Mouse (Mus musculus) cerebellum, adult 11 months (tissue): Measurements from ENCODE around the gene Sspo.
"Not testable (repeated sequence)": the region's sequence is repeated elsewhere in the genome, so short reads cannot be mapped to it uniquely, and the experiment has no call there.

Experiments
- DNase-seq: peaks from one replicate; pipeline ENCODE4 v3.0.0; 2022

Gene Sspo

DNA sequence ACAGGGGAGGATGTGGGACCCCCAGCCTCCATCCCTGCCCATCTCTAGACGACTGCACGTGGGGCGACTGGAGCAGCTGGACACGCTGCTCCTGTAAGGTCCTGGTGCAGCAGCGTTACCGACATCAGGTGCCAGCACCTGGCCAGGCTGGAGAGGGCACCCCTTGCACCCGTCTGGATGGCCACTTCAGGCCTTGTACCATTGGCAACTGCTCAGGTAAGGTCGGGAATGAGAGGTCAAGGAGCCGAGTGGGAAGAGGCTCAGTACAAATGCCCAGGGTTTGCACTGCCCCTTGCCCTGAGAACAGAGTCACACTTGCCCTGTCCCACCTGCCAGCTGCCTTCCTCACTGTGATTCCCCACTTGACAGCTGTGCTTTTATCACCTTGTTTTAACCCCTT lies 43.3 kb downstream of the Sspo start:
- DNase-seq = no peak

DNA sequence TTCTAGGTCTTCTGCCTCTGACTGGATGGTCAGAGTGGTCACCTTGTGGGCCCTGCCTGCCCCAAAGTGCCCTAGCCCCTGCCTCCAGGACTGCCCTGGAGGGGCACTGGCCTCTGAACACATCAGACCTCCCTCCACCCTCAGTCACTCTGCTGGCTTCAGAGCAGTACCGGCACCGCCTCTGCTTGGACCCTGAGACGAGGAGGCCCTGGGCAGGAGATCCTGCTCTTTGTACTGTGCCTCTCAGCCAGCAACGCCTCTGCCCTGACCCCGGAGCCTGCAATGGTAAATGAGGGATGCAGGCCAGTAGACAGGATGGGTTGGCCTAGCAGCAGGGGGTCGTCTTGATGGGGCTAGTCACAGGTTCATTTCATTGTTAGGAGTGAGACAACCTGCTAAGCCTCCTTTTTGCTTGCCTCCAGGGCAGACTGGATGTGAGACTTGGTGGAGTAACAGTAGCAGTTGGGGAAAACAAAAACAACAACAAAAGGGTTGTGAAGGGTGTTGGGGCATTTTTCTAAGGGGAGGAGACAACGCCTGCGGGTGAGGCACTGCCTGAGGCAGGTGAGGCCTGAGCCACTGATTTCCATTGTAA lies 45.2 kb downstream of the Sspo start:
- no peak for DNase-seq

DNA sequence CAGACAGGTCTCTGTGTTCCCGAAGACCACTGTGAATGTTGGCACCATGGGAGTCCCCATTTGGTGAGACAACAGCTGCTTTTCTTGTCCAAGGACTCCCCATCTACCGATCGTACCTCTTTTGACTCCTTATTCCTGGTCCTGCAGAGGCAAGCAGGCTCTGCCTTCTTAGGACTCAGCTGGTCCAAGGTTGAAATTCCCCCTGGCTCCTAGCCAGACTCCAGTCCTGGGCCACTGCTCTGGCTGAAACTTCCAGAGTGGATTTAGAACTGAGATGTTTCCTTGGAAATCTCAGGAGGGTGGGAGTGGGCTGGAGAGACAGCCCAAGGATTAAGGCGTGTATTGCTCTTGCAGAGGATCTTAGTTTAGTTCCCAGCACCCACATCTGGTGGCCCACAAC lies 49.5 kb downstream of the Sspo start:
- DNase-seq = no peak

DNA sequence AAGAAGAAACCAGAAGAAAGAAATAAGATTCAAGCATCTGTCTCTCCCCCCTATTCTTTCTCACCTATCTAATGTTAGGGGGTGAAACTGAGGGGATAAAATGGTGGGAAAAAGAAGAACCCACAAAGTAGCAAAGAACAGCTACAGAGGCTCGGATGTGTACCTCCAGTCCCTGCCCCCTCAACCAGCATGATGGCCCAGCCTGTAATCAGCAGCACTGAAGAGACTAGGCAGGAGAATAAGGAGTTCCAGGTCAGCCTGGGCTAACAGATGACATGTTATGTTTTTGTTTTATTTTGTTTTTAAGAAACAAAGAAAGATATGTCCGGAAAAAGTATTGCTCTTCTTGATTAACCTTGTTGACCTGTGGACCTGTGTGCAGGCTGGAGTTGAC lies 55.8 kb downstream of the Sspo start:
- DNase-seq = no peak

DNA sequence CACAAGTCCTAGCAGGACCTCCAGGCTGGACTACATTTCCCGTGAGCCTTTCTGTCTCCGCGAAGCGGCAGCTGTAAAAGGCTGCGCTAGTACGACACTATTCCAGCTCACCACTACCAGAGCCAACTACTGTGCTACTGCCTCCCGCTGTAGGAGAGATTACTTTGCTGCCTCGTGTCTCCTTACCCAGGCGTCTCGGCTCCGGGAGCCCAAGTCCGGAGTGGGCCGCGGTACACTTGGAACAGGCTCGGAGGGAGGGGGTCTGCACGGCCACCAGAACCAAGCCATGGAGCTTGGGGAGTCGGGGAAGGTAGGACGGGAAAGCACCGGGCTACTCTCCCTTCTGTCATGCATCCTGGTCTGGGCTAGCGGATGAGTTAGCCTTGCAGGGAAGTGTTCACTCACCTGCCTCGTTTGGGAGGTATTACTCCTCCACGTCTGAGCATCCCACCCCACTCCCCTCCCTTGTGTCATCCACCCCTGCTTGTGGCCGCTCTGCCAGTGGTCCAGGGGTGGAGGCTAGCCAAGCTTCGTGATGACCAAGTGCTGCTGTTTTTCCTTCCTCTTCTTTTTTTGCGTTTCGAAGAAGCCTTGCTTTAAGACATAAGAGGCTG lies 56.3 kb downstream of the Sspo start:
- DNase-seq = peak; percentile 68

DNA sequence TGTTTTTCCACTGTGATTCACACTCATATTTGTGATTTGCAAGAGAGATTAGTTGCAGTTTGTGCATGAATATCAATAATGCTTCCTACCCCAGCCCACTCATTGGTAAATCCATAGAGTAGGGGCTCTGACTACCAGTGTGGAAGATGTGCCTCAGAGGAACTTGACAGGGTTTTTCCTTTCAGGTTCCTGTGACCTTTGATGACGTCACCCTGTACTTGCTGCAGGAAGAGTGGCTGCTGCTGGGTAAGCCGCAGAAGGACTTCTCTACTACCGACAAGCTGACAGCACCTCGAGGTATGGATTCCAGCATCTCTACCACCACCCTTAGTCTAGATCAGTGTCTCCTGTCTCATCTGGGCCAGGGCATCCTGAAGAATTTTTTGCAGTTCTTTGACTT lies 60.1 kb downstream of the Sspo start:
- no peak for DNase-seq

DNA sequence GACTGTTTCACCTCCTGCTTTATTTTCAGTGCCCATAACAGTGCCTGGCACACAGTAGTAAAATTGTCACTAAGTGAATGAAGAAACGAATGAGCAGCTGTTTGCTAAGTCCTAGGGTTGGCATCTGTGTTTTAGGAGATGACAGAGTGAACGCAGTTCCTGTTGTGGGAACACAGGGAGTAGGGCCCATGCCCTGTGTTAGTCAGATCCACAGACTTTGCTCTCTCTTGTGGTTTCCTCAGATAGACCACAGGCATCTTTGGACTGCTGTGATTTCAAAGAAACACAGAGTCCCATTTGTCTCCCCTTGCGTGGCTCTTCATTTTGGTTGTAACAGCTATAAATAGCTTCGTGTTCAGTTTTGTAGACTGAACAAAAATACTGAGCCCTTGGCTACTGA lies 62.4 kb downstream of the Sspo start:
- no peak for DNase-seq

DNA sequence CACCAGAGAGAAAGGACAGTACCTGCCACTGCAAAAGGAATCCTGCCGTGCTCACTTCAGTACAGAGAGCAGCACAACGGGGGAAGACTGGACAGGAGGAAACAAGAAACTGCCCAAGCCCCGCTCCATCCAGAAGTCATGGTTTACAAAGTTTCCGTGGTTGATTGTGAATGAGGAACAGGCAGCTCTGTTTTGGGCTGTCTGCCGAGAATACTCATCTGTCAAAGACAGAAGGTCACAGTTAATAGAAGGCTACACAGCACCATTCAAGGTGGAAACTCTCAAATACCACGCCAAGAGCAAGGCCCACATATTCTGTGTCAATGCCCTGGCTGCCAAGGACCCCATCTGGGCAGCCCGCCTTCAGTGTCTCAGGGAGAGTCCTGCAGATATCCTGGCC lies 63.8 kb downstream of the Sspo start:
- DNase-seq = no peak

DNA sequence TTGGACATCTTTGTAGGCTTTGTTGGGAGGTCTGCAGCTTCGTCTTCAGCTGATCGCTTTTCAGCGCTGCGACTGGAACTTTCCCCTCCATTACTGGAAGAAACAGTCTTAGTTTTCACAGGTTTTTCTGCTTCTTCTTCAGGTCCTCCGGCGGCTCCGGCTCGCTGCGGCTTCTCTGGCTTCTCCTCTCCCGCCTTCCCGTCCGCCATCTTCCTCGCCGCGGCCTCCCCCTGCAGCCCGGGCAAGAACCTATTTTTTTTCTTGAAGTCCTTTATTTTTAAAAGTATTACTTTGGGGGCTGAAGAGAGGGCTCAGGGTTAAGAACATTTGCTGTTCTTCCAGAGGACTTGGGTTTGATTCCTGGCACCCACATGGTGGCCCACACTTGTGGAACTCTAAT lies 76.9 kb downstream of the Sspo start:
- DNase-seq = not testable (repeated sequence)

DNA sequence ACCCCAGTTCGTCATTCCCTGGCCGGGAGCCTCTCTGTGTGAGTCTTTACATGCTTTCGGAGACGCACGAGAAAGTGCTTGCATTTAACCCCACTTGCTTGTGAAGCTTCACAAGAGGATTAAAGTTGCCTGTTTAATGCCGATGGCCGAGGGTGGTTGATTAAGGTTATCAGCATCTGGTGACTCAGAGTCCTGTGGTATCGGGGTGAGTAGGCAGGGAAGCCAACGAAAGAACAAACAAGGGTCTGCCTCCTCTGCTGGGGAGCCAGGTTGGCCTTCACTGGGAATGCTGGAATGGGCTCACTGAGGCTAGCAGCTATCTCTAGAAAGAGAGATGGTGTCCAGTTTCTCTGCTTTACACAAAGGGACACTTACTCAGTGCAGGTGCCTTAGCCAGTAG lies 79.9 kb downstream of the Sspo start:
- no peak for DNase-seq

DNA sequence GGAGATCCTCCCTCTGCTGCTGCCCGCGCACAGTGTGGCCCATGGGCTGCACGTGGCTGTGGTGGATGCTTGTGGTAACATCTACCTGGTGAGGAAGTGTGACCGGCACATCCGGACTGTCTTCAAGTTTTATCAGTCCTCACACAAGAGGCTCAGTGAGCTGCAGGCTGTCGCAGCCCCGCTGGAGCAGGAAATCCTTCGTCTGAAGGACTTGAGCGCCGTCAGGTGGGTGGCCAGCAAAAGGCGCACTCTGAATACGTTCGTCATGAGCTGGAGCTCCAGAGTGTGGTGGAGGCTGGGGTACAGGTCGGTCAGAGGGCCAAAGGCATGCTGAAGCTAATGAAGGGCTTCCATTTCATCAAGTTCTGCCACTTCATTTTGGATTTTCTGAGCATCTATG lies 81.2 kb downstream of the Sspo start:
- no peak for DNase-seq

DNA sequence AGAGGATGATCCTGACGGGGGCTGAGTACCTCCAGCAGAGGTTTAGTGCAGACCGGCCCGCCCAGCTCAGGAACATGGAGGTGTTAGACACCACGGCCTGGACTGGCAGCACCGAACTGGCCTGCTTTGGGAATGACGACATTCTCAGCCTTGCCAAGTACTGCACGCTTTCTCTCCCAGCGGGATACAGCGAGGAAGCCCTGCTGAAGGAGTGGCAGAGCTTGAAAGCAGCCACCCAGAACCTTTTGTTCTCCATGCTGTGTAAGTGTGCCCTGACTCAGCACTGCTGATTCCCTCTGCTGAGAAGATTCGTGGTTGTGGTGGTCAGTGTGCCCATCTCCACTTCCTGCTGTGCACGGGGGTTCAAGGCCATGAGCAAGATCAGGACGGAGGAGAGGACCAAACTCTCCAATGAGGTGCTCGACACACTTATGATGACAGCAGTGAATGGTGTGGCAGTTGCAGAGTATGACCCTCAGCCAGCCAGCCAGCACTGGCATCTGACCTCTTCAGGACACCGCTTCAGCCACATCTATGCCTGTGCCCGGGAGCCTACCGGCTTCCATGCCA lies 81.9 kb downstream of the Sspo start:
- no peak for DNase-seq

DNA sequence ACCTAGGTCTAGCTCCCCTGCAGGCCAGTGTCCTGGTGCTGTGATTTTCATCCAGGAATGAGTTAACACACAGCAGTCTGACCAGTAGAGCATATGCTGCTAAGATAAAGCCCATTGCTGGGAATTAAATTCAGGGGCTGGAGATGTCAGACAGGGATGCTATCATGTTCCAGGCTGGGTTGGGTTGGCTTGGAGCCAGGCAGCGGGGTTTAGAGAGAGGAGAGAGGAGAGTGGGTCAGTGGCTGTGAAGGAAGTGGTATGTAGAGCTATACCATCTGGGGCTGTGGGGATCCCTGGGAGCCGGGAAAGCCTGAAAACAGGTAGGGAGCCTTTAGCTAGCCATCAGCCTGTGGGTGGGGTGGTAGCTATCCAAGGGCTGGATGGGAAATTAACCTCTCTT lies 82.8 kb downstream of the Sspo start:
- DNase-seq = no peak

DNA sequence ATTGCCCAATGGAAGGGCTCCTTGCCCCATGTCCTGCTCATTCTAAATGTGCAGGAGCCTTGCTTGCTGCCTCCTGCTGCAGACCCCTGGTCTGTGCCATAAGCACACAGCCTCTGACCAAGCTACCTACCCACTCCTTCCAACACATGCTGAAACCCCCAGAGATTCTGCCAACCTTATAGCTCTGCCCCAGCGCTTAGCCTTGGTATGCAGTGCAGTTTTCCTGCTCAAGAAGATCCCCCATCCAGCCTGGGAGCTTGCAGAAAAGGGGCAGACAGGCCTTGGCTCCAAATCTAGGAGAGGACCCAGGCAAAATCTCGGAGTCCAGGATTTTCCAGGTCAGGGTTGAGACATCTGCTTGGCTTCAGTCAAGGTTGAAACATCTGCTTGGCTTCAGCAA lies 85.4 kb downstream of the Sspo start:
- DNase-seq = no peak

DNA sequence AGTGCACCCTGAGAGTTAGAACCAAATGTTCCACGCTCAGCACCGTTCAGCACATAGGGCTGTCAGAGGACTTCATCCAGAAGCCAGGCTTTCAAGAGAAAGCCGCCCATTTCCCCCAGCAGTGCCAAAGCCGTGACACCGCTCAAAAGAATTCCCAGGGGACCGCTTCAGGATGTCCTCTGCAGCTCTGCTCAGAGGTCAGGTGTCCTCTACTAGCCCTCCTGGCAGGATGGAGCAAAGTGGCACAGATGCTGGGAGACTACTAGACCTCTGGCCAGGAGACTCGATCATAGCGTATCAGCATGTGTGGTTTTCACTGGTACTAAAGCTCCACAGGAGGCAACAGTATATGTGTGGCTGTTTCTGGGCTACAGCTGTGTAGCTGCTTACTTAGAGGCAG lies 86.9 kb downstream of the Sspo start:
- no peak for DNase-seq

DNA sequence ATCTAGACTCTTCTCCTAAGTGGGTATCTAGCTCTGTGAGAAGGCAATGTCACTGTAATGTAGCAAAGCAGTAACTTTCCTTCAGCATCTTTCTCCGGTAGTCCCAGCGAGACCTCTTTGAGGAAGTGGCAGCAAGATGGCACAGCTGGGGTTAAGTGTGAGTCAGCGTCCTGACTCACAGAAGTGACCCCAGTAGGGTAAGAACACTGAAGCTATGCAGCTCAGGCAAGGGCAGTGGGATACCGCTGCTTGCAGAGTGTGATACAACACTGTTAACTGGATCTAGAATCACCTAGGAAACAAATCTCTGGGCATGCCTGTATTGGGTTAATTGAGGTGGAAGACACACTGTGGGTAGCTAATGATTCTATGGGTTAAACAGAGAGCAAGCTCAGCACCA lies 88.1 kb downstream of the Sspo start:
- no peak for DNase-seq

DNA sequence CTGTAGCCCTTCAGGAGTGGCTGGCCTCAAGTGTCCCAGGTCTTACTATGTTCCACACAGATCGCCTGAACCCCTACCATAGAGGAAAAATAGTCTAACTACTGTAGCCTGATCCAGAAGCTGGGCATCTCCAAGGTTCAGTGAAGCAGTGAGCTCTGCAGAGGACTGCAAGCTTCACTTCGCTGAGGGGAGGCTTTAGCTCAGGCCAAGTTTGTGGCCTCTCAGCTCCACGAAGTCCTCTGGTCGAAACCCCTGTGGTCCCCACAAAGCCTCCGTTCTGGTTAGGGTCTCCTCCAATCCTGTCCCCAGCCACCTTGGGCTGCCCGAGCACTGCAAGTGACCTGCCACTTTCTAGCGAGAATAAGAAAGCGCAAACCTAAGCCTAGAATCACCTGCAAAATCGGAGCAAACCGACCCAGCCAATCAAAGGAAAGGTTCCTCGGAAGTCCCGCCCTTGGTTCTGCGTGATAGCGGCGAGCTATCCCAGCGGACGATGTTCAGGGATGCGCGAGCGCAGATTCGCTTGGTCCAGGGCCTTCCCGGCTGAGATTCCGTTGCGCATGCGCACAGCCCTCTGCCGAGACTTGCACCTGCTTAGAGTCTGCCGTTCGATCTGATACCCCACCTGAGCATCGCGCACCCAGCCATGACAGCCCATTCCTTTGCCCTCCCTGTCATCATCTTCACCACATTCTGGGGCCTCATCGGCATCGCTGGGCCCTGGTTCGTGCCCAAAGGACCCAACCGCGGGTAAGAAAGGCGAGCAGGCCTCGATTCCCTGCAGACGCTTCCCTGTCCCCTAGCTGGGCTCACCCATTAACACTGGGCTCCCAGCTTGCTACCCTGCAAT lies 89.3 kb downstream of the Sspo start, which contains the start of gene Atp6v0e2:
Gene Atp6v0e2 (plus strand): TSS at position 511 of the 850 bp plus-strand sequence.
- peak; percentile 94 for DNase-seq

DNA sequence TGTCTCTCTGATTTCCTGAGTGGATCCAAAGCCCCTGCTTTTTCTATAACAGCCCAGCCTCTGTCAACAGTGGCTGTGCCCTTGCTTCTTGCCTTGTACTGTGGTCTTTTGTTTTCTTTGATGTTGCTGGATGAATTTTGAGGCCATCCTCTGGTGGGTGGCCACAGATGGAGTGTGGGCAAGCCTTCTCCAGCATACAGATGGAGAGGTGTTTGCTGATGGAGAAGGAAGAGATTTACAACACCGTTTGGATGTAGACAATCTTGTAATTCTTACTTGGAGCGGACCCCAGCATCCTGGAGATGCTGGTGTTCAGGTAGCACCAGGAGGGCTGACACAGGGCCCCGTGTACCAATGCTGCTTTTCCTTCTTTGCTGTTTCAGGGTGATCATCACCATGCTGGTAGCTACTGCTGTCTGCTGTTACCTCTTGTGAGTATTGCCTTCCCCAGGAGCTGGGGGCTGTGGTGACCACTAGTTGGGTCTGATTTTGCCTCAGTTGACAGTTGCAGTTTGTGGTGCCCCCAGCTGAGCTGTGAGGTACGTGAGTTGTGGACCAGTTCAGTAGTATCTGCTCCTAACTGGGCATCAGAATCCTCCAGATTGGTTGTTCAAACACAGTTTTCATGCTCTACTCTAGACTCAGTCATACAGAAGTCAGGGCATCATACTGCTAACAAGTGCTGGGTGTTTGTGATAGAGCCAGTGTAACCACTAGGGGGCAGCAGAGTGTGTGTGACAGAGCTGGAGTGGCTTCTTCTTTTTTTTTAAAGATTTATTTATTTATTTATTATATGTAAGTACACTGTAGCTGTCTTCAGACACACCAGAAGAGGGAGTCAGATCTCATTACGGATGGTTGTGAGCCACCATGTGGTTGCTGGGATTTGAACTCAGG lies 91.1 kb downstream of the Sspo start:
- DNase-seq = peak; percentile 78

DNA sequence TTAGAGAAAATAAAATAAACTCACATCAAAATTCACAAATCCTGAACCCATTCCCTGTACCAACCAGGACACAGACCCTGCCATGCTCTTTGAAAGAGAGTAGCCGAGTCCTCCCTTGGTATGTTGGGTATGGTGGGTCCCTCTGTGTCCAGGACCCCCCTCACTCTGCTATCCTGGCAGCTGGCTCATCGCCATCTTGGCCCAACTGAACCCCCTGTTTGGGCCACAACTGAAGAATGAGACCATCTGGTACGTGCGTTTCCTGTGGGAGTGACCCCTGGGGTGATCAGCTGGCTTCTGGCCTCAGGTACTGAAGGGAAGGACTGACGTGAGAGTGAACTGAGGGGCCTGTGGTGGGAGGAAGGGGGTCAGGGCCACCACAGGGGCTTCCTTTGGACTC lies 91.8 kb downstream of the Sspo start:
- DNase-seq = peak; percentile 37

DNA sequence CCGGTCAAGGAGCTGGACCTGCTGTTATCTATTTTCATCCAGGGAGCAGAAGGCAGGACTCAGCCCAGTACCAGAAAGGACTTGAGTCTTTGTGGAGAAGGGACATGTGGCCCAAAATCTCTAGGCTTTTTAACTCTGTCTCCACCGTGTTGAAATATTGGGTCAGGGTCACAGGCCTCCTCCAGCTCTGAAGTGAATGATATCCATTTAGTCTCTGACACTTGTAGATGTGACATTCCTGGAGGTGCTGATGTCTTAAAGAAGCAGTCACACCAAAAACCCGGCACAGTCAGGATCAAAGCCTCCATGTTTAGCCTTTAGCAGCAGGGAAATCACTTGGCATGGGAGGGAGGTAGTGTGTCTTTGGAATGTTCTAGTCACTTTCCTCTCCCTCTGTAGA lies 92.7 kb downstream of the Sspo start:
- no peak for DNase-seq

DNA sequence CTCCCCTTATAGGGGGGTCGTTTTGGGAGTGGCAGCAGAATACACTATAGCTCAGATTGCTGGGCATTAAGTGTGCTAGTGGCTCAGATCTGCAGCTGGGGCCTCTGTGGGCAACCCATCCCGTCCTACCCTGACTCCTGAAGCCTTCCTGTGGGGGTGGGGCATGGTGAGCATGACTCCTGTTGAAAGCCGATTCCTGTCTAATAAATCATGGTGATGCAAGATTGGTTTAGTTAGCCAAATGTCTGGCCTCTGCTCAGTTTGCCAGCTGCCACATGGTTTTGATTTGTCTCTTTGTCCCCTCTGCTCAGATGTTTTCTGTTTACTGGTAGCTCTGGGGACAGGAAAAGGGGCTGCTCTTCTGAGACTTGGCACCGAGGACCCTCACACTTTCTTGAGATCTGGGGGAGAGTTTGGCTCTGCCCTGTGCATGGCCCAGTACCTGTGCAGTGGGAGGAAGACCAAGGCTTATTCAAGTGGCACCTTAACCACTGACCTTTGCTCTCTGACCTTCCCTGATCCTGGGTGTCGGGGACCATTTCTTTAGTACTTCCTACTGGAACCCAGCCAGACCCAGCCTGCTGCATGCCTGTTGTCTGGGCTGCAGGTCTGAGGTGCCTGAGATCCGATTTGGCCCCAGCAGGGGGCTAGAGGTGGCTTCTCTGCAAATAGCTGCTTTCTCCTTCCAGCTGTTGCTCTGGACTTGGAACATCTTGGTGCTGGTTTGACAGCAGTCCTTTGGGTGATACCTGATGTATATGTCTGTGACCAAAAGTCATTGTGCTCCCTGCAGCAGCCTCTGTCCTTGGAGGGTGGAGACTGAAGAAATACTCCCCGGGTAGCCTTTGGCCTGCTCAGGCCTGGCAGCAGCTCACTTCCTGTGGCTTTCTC lies 93.8 kb downstream of the Sspo start:
- no peak for DNase-seq

DNA sequence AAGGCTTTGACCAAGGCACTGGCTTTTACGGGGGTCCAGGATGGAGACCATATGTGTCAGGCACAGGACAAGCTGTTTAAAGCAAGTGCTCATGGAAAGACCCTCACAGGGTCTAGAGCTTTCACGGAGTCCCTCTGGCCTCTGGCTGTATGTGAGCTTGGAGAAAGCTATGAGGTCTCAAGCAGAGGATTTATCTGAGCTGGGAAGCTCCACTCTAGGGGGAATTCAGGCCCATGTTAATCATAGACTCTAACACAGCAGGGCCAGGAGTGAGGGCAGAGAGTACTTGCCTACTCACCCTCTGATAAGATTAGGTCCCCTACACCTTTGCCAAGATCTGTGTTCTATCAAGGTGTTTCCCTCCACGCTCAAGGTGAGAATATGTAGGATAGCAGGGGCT lies 94.6 kb downstream of the Sspo start:
- DNase-seq = no peak
